Mouse (Mus musculus) hindbrain, postnatal 0 days (tissue): ENCODE measurements at regions not wholly inside any gene's neighbourhood (a gene's known extent, or its start where the extent isn't known, plus 50 kb on each side); places are given as distances from the start of the nearest gene placed in this dataset.

Experiments used
- ATAC-seq: fragments of 200-750 bp; cut with Nextera tagmentation; 2 replicates; pipeline ENCODE4 v1.8.0; 2017; ENCODE audit warnings: mild to moderate bottlenecking, moderate TSS enrichment, moderate library complexity
- DNase-seq: peaks from one replicate; pipeline ENCODE4 v3.0.0-alpha.2; 2015; ENCODE audit warnings: low spot score
- H3K27ac ChIP-seq: fragments of 300-500 bp; sonication (generic); 2 replicates; pipeline ENCODE4 v1.5.1; 2014; ENCODE audit warnings: mild to moderate bottlenecking
- H3K27me3 ChIP-seq: fragments of 300-500 bp; sonication (generic); 2 replicates; pipeline ENCODE4 v1.6.1; 2014; ENCODE audit warnings: low read length, mixed read lengths; ENCODE audit not compliant: insufficient read depth
- H3K36me3 ChIP-seq: fragments of 300-500 bp; sonication (generic); 2 replicates; pipeline ENCODE4 v1.6.1; 2014; ENCODE audit warnings: low read length, mixed read lengths; ENCODE audit not compliant: insufficient read depth
- H3K4me1 ChIP-seq: fragments of 300-500 bp; sonication (generic); 2 replicates; pipeline ENCODE4 v1.6.1; 2014; ENCODE audit warnings: antibody characterized with exemption, low read length, mixed read lengths; ENCODE audit not compliant: insufficient read depth
- H3K4me2 ChIP-seq: fragments of 300-500 bp; sonication (generic); 2 replicates; pipeline ENCODE4 v1.6.1; 2014; ENCODE audit warnings: low read depth, mild to moderate bottlenecking, low read length, moderate library complexity, mixed read lengths
- H3K4me3 ChIP-seq: fragments of 300-500 bp; sonication (generic); 2 replicates; pipeline ENCODE4 v1.5.1; 2014; ENCODE audit warnings: low read length
- H3K9ac ChIP-seq: fragments of 300-500 bp; sonication (generic); replicated peaks from 2 replicates; pipeline ENCODE4 v1.6.1; 2014; ENCODE audit warnings: mild to moderate bottlenecking, low read length, moderate library complexity, mixed read lengths
- H3K9me3 ChIP-seq: fragments of 300-500 bp; sonication (generic); 2 replicates; pipeline ENCODE4 v1.6.1; 2016; ENCODE audit warnings: low read length, mixed read lengths
- CTCF ChIP-seq: IDR thresholded peaks from 2 replicates; pipeline ENCODE4 v1.5.1; 2016; ENCODE audit warnings: antibody characterized with exemption, control low read depth, low read depth
- WGBS: fragments of 180-500 bp; shearing (Covaris S2); extraction: QIAGEN DNeasy Blood & Tissue Kit; methylation state at CpG from one replicate; pipeline ENCODE4 v1.1.7; 2014; 5-methylcytosine and 5-hydroxymethylcytosine counted together

GRCm38 (mm10) chr8:60167716-60168272, 335.2 kb downstream of the Gm10283 start:
- no peaks in the 10 kb centered on the region for H3K4me1 ChIP-seq
- no peaks in the 10 kb centered on the region for H3K36me3 ChIP-seq
- no peak overlapping the region for H3K4me3 ChIP-seq
- no peaks in the 10 kb centered on the region for H3K9me3 ChIP-seq
- ATAC-seq (no peak), DNase-seq (no peak)
- no peak overlapping the region for H3K9ac ChIP-seq
- H3K27me3 ChIP-seq, result no peaks in the 10 kb centered on the region
- no peak for TF ChIP-seq CTCF
- H3K4me2 ChIP-seq, result no peak overlapping the region
- 35% methylated on average over 5 of the region's 5 CpGs for WGBS
- H3K27ac ChIP-seq, result no peak overlapping the region
